Mouse (Mus musculus): Measurements from ENCODE around the gene Alg1.
"Not testable (repeated sequence)": the region's sequence is repeated elsewhere in the genome, so short reads cannot be mapped to it uniquely, and the experiment has no call there.

The Alg1 gene

DNA sequence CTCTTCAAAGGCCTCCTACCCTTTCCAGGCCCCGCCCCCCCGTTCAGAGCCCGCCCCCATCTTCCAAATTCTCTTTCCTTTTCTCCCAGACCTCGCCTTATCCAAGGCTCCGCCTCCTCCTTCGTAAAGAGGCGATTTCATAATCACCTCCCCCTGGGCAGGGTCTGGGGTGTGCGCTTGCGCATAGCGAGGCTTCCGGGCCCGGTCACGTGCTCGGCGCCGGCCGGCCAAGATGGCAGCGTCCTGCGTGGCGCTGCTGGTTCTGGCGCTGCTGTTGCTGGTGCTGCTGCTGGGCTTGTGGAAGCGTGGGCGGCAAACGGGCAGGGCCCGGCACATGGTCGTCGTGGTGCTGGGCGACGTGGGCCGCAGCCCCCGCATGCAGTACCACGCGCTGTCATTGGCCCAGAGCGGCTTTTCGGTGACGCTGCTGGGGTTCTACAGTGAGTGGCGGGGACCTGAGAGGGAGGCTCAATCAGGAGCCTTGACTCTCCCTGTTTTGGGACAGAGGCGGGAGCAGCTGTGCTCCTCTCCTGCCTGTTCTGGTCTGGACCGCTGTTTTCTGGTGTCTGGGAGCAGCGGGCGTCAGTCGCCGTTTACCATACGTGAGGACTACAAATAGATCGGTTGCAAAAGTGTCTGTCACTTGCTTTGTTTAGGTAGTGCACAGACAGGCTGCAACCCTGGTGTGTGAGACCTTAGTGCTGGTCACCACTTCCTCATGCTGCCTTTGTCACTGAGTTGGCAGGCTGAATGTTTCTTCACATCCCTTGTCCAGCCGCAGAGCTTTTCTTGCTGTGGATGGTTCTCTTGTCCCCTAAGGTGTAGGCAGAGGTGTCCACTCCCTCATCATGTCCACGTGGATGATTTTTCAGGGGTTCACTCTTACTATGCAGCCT is at the start of gene Alg1:
Alg1 (plus strand) TSS at position 204 of the 896 bp plus-strand sequence.
- DNase-seq (ENCODE audit: low read depth in 2 of 2, low spot score in 2 of 2) = peak; percentile 82 to 85

DNA sequence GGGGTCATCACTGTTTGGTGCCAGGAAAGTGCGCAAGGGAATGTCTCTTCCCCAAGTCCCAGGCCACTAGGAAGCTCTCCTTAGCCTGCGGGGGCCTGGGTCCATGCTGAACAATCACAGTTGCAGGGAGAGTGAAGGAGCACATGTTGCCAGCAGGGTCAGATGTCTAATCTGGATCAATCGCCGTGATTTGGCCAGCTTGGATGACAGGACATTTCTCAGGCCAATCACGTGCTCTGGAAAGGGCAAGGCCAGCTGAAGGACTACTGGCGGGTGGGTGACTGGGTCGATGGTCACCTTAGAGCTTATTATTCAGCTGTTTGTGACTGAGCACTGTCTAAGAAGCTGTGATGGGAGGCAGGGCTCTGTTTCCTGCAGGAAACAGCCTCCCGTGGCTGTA is 49.3 kb upstream of the Alg1 start:
- DNase-seq (ENCODE audit: low read depth in 2 of 2, low spot score in 2 of 2) = no peak

DNA sequence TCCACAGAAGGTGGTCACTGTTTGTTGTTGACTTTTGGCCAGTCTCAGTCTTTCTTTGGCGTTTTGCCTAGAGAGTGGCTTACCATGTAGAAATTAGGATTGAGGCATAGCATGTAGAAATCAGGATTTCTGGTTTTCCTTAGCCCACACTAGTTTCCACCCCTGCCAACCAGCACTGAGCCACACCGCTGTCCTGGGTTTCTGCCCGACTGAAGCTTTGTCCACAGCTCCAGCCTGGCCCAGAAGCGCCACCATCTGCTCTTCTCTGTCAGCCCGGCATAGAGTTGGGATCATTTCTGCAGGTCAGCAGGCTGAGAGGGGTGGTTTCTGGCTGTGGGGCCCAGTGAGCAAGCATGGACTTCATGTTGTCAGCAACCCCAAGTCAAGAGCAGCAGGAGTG is 48.5 kb upstream of the Alg1 start:
- no peak for DNase-seq (ENCODE audit: low read depth in 2 of 2, low spot score in 2 of 2)

DNA sequence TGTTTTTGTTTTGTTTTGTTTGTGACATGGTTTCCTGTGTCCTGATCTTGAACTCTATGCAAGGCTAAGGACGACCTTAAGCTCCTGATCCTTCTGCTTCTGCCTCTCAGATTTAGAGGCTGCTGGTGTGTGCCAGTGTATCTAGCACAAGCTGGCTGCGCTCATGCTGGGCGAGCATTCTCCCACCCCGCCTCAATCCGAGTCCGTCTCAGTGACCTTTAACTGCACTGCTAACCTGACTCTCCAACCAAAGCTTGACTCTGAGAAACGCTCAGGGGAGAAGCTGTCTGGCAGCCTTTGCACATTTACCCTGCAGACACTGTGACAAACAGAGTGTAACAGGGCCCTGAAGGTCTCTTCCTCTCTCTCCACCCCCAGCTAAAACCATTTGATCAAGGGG is 47.7 kb upstream of the Alg1 start:
- no peak for DNase-seq (ENCODE audit: low read depth in 2 of 2, low spot score in 2 of 2)

DNA sequence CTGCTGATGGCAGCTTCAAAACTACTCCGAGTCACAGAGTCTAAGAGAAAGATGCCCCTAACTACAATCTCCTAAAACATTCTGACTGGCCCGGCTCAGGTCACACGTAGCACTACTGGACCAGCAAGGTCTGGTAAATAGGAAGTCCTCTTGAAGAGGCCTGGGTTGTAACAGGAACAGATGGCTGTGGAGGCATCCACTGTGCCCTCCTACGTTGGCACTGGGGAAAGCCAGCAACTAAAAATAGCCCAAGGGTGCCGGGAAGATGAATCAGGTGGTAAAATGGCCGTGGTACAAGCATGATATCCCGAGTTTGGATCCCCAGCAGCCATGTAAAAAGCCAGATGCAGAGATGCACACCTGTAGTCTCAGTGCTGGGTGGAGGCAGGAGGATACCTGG is 47.2 kb upstream of the Alg1 start:
- no peak for DNase-seq (ENCODE audit: low read depth in 2 of 2, low spot score in 2 of 2)

DNA sequence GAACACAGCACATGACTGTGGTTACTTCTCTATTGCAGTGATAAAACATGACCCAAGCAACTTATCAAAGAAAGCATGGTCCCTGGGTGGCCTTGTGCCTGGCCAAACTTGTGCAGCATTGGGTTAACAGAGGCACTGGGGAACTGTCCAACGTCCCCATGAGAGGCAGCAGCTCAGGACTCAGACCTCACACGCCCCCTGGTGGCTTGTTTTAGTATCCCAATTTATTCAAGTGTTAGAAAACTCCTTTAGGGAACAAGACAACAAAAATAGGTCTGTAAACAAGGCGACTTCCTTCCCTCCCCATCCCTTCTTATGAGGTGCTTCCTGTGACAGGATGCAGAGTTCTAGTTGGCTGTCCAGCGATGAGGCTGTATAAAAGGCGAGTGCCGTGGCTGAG is 38.3 kb upstream of the Alg1 start:
- peak; percentile 23 to 25 for DNase-seq (ENCODE audit: low read depth in 2 of 2, low spot score in 2 of 2)

DNA sequence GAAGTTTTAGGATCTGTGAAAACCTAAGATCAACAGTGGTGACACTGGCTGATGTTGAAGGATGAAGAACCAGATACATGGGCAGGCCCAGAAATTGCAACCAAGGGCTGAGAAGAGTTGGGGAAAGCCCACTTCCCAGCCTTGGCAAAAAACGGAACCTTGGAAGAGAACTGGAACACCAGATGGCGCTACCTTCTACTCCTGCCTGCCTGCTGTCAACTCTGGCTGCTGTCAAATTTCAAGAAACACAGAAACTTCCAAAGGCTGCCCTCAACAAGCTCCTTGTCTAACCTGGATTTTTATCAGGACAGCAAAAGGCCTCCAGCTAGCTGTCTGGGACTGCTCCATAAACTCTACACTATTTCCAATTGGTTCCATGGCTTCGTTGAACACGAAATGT is 30.7 kb upstream of the Alg1 start:
- peak in 1 of 2 experiments; percentile 24 for DNase-seq (ENCODE audit: low read depth in 2 of 2, low spot score in 2 of 2)

DNA sequence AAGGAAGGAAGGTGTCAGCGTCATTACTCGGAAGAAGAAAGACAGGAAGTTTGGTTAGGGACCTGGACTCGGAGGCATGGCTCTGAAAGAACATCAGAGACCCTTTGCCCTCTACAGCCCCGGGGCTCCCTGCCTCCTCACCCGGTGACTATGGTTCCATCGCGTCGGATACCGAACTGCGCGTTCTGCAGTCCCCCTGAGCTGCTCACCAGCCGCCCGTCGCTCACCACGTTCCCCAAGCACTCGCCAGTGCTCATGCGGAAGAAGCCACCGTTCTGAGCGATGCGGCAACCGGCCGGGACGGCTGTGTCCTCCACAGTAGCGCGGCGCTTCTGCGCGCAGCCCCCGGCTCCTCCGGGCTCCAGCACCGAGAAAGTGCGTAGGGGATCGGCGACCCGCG is 30.2 kb upstream of the Alg1 start:
- peak in 1 of 2 experiments; percentile 19 for DNase-seq (ENCODE audit: low read depth in 2 of 2, low spot score in 2 of 2)

DNA sequence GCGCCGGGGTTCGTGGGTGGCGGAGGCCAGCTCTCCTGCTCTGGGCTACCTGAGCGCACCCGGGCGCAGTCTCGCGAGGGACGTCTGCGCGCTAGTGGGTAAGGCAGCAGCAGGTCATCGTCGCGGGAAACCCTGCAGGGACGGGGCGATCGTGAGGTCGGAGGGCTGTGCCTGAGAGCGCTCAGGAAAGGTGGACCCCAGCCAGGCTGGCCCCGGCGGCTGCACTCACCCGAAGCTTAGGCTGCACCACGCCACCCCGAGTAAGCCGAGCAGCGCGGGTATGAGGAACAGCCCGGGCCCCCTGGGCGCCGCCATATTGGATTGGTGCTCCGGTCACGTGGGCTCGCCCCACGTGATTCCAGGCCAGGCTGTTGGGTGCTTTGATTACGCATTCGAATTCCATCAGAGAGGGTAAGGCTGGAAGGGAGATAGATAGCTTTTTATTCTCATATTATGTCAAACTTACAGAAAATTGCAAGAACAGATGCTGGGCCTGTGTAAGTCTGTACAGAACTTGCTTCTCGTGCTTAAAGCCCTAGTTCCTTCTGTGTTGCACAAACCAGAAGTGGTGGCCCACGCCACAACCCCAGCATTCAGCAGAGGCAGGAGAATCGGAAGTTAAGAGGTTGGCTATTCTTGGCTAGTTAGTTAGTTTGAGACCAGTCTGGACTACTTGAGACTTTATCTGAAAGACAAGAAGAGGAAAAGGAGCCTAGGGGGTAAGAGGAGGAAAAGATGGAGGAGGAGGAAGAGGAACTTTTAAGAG is 29.6 kb upstream of the Alg1 start, which contains the start of gene Nagpa:
Nagpa (minus strand) TSS at position 345 of the 766 bp plus-strand sequence.
- DNase-seq (ENCODE audit: low read depth in 2 of 2, low spot score in 2 of 2) = peak; percentile 62 to 69

DNA sequence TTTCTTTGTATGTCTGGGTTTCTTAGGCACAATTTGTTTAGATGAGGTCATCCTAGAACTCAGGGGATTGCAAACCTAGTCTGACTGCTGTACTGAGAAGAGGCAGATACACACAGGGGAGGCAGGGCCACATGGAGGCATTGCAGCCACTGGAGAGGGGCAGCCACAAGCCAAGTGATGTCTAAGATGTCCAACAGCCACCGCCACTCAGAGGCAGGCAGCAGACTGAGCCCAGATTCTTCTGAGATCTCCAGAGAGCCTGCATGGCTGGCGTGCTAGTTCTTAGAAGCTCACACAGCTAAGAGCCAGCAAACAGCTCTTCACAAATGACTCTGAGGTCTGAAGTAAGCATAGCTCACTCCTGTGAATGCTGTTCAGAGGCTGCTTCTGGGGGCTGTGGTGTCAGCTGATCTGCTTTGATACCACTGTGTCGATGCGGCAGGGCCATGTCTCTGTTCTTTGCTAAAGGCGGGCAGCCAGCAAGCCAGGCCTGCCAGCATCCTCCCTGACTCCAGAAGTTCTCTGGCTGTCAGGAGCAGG is 27.9 kb upstream of the Alg1 start:
- no peak for DNase-seq (ENCODE audit: low read depth in 2 of 2, low spot score in 2 of 2)

DNA sequence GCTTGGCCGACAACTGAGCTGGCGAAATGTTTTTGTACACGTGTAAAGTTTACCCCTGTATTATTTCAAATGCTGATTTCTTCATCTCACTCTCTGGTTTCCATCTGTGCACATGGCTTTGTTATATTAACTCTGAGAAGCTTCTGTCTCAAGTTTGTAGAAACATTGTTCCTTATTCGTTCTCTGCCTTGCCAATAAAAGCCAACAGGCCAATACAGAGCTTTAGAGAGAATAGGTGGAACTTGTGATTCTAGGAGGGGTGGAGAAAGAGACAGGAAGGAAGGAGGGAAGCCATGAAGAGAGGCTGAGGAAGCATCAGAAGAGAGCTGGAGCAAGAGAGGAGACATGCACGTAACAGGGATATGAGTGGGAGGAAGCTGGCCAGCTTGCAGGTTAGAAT is 27.4 kb upstream of the Alg1 start:
- DNase-seq (ENCODE audit: low read depth in 2 of 2, low spot score in 2 of 2) = no peak

DNA sequence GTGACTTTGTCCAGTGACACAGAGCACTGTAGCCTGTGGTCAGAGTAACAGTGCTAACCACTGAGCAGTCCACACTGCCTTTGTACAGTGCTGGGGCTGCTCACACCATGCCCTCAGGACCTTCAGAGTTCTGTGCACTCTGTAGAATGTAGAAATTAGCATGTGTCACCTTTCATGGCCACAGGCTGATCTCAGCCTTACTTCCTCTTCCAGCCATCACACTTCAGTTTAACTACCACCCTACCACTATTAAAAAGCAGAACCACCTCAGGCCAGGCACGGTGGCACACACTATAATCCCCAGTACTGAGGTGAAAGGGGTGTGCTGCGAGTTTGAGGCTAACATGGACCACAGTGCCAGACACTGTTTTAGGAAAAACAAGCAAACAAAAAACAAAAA is 23.1 kb upstream of the Alg1 start:
- no peak for DNase-seq (ENCODE audit: low read depth in 2 of 2, low spot score in 2 of 2)

DNA sequence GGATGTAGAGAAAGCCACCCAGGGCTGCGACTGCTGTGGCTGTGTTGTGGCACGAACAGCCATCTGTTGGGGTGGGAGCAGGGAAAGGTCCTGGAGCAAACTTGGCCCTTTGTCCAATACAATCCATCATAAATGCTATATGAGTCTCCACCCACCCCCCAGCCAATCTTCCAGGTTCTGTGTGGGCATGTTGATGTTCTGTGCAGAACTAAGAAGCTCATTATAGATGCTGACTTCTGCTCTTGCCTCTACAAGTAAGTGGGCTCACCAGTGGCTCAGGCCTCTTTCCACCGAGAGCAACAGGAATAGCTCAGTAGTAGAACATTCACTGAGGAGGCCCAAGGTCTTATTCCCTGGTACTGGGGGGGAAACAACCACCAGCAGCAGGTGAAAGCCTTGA is 21.3 kb upstream of the Alg1 start:
- DNase-seq (ENCODE audit: low read depth in 2 of 2, low spot score in 2 of 2) = no peak

DNA sequence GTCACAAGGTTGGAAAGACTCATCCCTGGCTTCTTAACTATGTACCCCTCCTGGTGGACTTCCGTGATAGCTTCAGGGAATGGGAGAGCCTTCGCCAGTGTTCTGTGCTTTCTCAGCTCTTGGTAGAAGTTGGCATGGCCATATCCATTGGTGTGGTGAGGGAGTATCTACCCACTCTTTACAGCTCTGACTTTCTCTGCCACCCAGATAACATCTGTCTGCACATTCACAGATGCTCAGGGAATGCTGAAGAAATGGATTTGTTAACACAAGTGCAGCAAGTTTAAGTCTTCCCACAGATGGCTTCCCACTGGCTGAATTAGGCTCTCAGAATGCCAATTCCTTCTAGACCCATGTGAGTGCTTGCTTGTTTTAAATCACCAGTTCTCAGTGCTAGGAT is 19.3 kb upstream of the Alg1 start:
- no peak for DNase-seq (ENCODE audit: low read depth in 2 of 2, low spot score in 2 of 2)

DNA sequence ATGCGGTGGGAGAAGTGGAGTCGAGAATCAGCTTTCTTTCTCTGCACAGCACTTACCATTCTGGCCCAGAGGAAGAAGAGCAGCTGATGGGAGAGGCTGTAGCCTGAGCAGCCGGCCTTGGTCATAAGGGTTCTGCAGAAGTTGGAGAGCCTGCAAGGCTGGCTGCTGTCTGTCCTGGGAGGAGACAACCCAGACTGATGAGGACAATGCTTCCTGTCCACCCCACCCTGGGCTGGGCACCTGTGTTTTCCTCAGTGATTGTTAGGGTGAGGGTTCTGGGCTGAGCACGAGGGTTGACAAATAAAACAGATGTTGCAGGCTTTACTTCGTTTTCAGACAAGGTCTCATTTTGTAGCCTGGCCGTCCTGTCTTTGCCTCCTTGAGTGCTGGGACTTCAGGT is 16.7 kb upstream of the Alg1 start:
- no peak for DNase-seq (ENCODE audit: low read depth in 2 of 2, low spot score in 2 of 2)

DNA sequence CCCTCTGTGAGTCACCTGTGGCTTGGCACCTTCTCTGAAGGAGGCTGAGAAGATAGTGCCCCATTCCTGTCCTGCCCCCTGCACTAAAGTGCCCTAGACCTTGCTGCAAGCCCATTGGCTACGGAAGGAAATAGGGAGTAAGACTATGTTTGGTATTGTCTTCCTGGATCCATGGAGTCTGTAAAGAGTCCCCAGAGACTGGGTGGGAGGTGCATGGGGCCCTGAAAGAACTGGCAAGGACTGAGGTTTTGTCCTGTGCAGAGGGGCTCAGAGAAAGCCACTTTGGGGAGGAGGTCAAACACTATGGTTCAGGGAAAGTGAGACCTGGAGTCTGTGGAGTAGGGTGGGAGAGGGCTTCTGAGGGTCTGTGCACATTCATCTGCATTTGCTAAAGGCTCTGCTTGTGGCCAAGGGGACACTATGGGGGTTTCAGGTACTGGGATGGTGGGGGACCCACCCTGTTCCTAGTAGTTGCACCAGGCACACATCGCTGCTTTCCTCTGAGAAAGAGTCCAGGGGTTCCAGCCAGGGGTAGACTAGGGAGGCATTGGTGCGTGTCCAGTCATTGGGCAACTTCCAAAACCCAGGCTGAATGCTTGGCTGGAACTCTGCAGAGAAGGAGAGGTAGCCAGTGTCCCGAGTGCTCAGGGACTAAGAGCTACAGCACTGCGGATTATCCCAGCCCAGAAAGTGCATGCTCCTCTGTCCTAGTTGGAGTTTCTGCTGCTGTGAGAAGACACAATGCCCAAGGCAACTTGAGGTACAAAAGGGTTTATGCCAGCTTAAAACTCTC is 15.9 kb upstream of the Alg1 start:
- DNase-seq (ENCODE audit: low read depth in 2 of 2, low spot score in 2 of 2) = no peak

DNA sequence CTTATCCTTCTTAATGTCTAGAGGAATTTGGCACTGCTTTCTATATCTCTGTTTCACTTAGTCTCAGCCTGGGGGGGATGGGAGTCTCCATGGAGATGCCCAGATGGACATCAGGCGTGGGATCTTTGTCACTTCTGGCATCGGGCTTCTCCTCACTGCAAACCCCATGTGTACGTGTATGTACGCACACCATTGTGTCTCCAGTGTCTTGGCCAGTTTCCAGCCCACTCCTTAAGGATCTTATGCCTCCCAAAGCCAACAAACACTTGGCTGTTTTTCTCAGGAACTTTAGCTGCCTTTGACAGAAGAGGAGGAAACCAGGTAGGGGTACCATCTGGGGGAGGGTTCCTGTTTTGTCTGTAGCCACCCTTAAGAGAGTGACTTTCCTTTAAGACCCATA is 12.0 kb upstream of the Alg1 start:
- DNase-seq (ENCODE audit: low read depth in 2 of 2, low spot score in 2 of 2) = no peak

DNA sequence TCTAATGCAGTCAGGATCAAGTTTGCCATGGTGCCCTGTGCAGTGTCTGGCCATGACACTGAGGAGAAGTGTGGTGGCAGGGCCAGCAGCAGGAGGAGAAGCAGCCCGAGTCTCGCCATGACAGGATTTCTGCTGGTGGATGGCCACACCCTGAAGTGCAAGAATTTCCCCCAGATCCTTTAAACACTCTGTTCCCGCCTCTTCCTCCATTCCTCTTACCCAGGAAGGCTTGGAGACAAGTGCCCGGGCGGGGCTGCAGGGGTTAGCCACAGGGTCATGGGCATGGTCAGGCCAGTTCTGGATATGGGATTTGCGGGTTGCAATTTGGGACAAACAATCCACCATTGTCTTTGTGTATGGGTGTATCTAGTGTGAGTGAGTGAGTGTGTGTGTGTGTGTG is 11.3 kb upstream of the Alg1 start, which contains the start of gene AU021092:
AU021092 (minus strand) TSS at position 160 of the 400 bp plus-strand sequence.
- DNase-seq (ENCODE audit: low read depth in 2 of 2, low spot score in 2 of 2) = no peak

DNA sequence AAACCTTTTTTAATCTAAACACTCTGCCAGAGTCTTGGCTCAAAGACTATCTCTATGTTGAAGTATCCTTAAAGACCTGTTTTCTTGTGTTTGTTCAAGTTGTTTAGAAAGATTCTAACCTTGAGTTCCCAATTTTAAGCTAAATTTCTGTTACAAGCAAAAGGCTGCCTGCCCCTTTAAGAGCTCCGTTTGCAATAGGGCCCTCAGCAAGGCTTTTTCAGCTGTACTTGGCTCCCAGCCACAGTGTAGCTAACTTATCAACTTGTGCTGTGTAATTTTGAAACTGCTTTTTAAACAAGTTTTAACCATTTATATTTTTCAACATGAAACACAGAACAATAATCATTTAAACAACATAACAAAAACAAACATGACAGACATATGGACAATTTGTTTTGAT is 6.9 kb upstream of the Alg1 start:
- not testable (repeated sequence) for DNase-seq (ENCODE audit: low read depth in 2 of 2, low spot score in 2 of 2)

DNA sequence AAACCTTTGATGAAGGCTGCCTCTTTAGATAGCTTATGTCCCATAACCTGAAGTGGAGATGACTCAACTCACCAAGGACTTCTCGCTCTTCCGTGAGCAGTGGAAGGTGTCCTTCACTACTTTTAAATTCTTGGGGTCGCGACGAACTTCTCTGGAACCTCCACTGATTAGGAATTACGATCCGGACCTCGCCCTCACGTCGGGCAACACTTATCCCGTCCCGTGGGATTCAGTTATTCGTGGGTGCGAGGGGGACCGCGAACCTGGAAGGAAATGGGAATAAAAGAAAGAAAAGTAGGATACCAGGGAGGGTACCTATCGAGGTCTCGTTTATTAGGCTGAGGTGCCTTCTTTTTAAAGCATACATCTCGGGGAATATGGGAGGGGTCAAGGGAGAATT is 5.9 kb upstream of the Alg1 start:
- DNase-seq (ENCODE audit: low read depth in 2 of 2, low spot score in 2 of 2) = not testable (repeated sequence)

DNA sequence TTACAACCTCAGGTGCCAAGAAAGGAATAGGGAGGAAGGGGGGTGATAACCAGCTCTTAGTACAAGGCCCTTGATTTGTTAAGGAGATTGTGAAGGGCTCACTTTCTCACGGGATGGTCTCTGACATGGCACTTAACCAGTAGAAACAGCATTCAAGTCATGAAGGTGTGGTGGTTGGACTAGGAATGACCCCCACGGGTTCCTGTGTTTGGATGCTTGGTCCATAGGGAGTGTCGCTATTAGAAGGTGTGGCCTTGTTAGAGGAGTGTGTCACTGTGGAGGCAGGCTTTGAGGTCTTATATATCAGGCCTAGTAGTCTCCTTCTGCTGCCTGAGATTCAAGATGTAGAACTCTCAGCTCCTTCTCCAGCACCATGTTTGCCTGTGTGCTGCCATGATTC is 5.3 kb upstream of the Alg1 start:
- DNase-seq (ENCODE audit: low read depth in 2 of 2, low spot score in 2 of 2) = not testable (repeated sequence)
